Mouse (Mus musculus): ENCODE data around the gene Cpeb4. TPM values are rescaled to one million over a fixed set of nuclear protein-coding genes. Genes with fewer than 3 reads are reported as not detected.

Cpeb4 gene
- polyA plus RNA-seq, 1 experiment, result 4.8 TPM

GRCm38 (mm10) chr11:31896065-31896792, 24.2 kb downstream of the Cpeb4 start:
- TF ChIP-seq GATA1 (IDR thresholded peaks at IDR 0.05; ENCODE audit: borderline replicate concordance, low read length) (no peak), FLI1 (IDR thresholded peaks at IDR 0.05; ENCODE audit: low read length) (no peak)
- Histone ChIP-seq H3K4me3 (replicated peaks) (peak overlapping the region; percentile 25), H3K4me1 (peaks cover 96% of the 10 kb centered on the region), H3K27me3 (replicated peaks) (no peaks in the 10 kb centered on the region), H3K36me3 (replicated peaks; ENCODE audit: low read length) (peaks cover 96% of the 10 kb centered on the region), H3K9me3 (no peaks in the 10 kb centered on the region)

DNA sequence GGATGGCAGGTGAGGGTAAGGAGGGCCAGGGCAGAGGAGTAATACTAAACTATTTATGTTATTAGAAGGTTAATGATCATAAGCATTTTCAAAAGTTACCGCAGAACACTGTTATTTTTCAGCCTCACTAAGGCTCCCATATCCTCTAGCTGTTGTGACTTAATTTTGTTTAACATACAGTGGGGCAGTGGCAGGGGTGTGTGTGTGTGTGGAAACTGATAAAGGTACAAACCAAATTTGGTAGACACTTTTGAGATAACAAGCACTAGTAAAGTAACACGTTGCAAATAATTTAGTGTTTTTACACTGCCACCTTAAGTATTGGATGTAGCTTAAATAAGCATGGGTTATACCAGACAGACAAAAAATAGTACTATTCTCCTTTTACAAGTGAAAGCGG, 24.9 kb downstream of the Cpeb4 start:
- TF ChIP-seq GATA1 (IDR thresholded peaks at IDR 0.05; ENCODE audit: borderline replicate concordance, low read length), result no peak
- no peak for TF ChIP-seq FLI1 (IDR thresholded peaks at IDR 0.05; ENCODE audit: low read length)
- Histone ChIP-seq H3K4me3 (replicated peaks) (no peak overlapping the region), H3K9me3 (no peaks in the 10 kb centered on the region), H3K4me1 (peaks cover 96% of the 10 kb centered on the region), H3K36me3 (replicated peaks; ENCODE audit: low read length) (peaks cover 96% of the 10 kb centered on the region), H3K27me3 (replicated peaks) (no peaks in the 10 kb centered on the region)

GRCm38 (mm10) chr11:31899166-31899565, 27.2 kb downstream of the Cpeb4 start:
- peak overlapping the region; percentile 8 for H3K4me3 ChIP-seq (replicated peaks)
- peaks cover 97% of the 10 kb centered on the region for H3K36me3 ChIP-seq (replicated peaks; ENCODE audit: low read length)
- no peaks in the 10 kb centered on the region for H3K27me3 ChIP-seq (replicated peaks)
- no peak for TF ChIP-seq GATA1 (IDR thresholded peaks at IDR 0.05; ENCODE audit: borderline replicate concordance, low read length)
- peaks cover 95% of the 10 kb centered on the region for H3K4me1 ChIP-seq
- no peaks in the 10 kb centered on the region for H3K9me3 ChIP-seq

GRCm38 (mm10) chr11:31900736-31901135, 28.7 kb downstream of the Cpeb4 start:
- Histone ChIP-seq H3K4me1 (peaks cover 83% of the 10 kb centered on the region), H3K4me3 (replicated peaks) (peak overlapping the region; percentile 82), H3K27me3 (replicated peaks) (no peaks in the 10 kb centered on the region), H3K9me3 (no peaks in the 10 kb centered on the region), H3K36me3 (replicated peaks; ENCODE audit: low read length) (peaks cover 86% of the 10 kb centered on the region)
- no peak for TF ChIP-seq GATA1 (IDR thresholded peaks at IDR 0.05; ENCODE audit: borderline replicate concordance, low read length)
- no peak for TF ChIP-seq FLI1 (IDR thresholded peaks at IDR 0.05; ENCODE audit: low read length)

GRCm38 (mm10) chr11:31902251-31903001, 30.4 kb downstream of the Cpeb4 start:
- TF ChIP-seq GATA1 (IDR thresholded peaks at IDR 0.05; ENCODE audit: borderline replicate concordance, low read length) (no peak), FLI1 (IDR thresholded peaks at IDR 0.05; ENCODE audit: low read length) (no peak)
- H3K27me3 ChIP-seq (replicated peaks), result no peaks in the 10 kb centered on the region
- H3K4me3 ChIP-seq (replicated peaks), result peak overlapping the region; percentile 70
- H3K9me3 ChIP-seq, result no peaks in the 10 kb centered on the region
- H3K4me1 ChIP-seq, result peaks cover 78% of the 10 kb centered on the region
- peaks cover 85% of the 10 kb centered on the region for H3K36me3 ChIP-seq (replicated peaks; ENCODE audit: low read length)

- H3K4me1 ChIP-seq, result peaks cover 49% of the 10 kb centered on the region
- H3K4me3 ChIP-seq (replicated peaks), result no peak overlapping the region
- no peaks in the 10 kb centered on the region for H3K9me3 ChIP-seq
- H3K36me3 ChIP-seq (replicated peaks; ENCODE audit: low read length), result peaks cover 78% of the 10 kb centered on the region
- no peaks in the 10 kb centered on the region for H3K27me3 ChIP-seq (replicated peaks)
- no peak for TF ChIP-seq FLI1 (IDR thresholded peaks at IDR 0.05; ENCODE audit: low read length)
- no peak for TF ChIP-seq GATA1 (IDR thresholded peaks at IDR 0.05; ENCODE audit: borderline replicate concordance, low read length)
These were observed 34.5 kb downstream of the Cpeb4 start for GRCm38 (mm10) chr11:31906499-31906898.

DNA sequence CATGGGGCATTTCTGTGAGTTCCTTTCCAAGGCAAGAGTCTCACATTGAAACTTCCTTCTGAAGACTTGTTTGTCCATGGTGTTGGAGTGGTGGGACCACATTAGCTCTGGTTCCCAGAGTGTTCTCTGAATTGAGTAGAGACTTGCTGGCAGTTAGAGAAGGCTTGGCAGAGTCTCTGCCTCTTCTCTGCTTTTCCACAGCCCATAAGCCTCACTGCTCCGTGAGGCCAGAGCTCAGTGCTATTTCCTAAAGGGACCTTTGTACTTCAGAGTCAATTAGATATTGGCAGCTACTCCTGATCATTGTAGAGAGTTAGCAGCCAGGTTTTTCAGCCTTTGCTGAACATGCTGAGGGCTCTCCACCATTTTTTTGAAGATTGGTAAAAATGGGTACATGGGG, 35.6 kb downstream of the Cpeb4 start:
- peaks cover 37% of the 10 kb centered on the region for H3K4me1 ChIP-seq
- no peaks in the 10 kb centered on the region for H3K27me3 ChIP-seq (replicated peaks)
- H3K9me3 ChIP-seq, result no peaks in the 10 kb centered on the region
- TF ChIP-seq FLI1 (IDR thresholded peaks at IDR 0.05; ENCODE audit: low read length) (no peak), GATA1 (IDR thresholded peaks at IDR 0.05; ENCODE audit: borderline replicate concordance, low read length) (no peak)
- H3K4me3 ChIP-seq (replicated peaks), result no peak overlapping the region
- H3K36me3 ChIP-seq (replicated peaks; ENCODE audit: low read length), result peaks cover 72% of the 10 kb centered on the region

GRCm38 (mm10) chr11:31912958-31913357, 40.9 kb downstream of the Cpeb4 start:
- Histone ChIP-seq H3K27me3 (replicated peaks) (no peaks in the 10 kb centered on the region), H3K9me3 (no peaks in the 10 kb centered on the region), H3K36me3 (replicated peaks; ENCODE audit: low read length) (peaks cover 78% of the 10 kb centered on the region), H3K4me3 (replicated peaks) (no peak overlapping the region), H3K4me1 (peaks cover 33% of the 10 kb centered on the region)
- TF ChIP-seq GATA1 (IDR thresholded peaks at IDR 0.05; ENCODE audit: borderline replicate concordance, low read length), result no peak
- no peak for TF ChIP-seq FLI1 (IDR thresholded peaks at IDR 0.05; ENCODE audit: low read length)

GRCm38 (mm10) chr11:31917769-31918168, 45.8 kb downstream of the Cpeb4 start:
- H3K36me3 ChIP-seq (replicated peaks; ENCODE audit: low read length), result peaks cover 86% of the 10 kb centered on the region
- peaks cover 36% of the 10 kb centered on the region for H3K4me1 ChIP-seq
- H3K4me3 ChIP-seq (replicated peaks), result peak overlapping the region; percentile 14
- no peak for TF ChIP-seq FLI1 (IDR thresholded peaks at IDR 0.05; ENCODE audit: low read length)
- TF ChIP-seq GATA1 (IDR thresholded peaks at IDR 0.05; ENCODE audit: borderline replicate concordance, low read length), result no peak
- H3K9me3 ChIP-seq, result no peaks in the 10 kb centered on the region
- no peaks in the 10 kb centered on the region for H3K27me3 ChIP-seq (replicated peaks)

DNA sequence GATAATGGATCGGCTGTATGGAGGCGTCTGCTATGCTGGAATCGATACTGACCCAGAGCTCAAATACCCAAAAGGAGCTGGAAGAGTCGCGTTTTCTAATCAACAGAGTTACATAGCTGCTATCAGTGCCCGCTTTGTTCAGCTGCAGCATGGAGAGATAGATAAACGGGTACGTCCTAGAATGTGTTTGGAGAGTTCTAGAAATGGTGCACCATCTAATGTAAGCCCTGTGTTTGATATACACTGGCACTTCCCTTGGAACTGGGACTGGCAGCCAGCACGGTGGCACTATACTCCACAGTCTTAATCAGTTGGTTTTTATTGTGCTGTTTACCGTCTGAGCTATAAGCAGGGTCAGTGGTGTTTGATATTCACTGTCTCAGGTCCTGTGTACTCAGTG, 58.0 kb downstream of the Cpeb4 start:
- H3K4me1 ChIP-seq, result peaks cover 2% of the 10 kb centered on the region; the same call in 1 of the 2 replicates
- no peak overlapping the region for H3K4me3 ChIP-seq (replicated peaks)
- no peaks in the 10 kb centered on the region for H3K9me3 ChIP-seq
- H3K36me3 ChIP-seq (replicated peaks; ENCODE audit: low read length), result peaks cover 96% of the 10 kb centered on the region
- TF ChIP-seq GATA1 (IDR thresholded peaks at IDR 0.05; ENCODE audit: borderline replicate concordance, low read length) (no peak), FLI1 (IDR thresholded peaks at IDR 0.05; ENCODE audit: low read length) (no peak)
- no peaks in the 10 kb centered on the region for H3K27me3 ChIP-seq (replicated peaks)
